Mouse (Mus musculus): ENCODE data around the gene Pgm2l1.

GRCm38 (mm10) chr7:100307872-100308653 lies 80.9 kb downstream of the Pgm2l1 start:
- no peak for TF ChIP-seq TAL1 (IDR thresholded peaks at IDR 0.05; ENCODE audit: low read length)
- TF ChIP-seq GATA1 (IDR thresholded peaks at IDR 0.05; ENCODE audit: low read length) = no peak

All from erythroblast, embryonic 14.5 days (primary cell).